8 mouse cellular contexts compared by ENCODE assay signal in genomic region chr7:125638870-125639386, GRCm38 (mm10). TPM values are rescaled to one million over a fixed set of nuclear protein-coding genes. Genes with fewer than 3 reads are reported as not detected.
DNase-seq lines count a peak whose midpoint lies in the region; ATAC-seq and TF ChIP-seq lines count a peak whose summit lies in the region.

No protein-coding gene starts in this region.

- H3K36me3 ChIP-seq in heart, adult 2 months (ENCODE audit: control insufficient read depth, insufficient read depth, low read length) = no peaks in the 10 kb centered on the region
- H3K36me3 ChIP-seq in midbrain, embryonic 13.5 days = peaks cover 43% of the 10 kb centered on the region

- no peaks in the 10 kb centered on the region for H3K79me2 ChIP-seq in heart, adult 2 months (replicated peaks; ENCODE audit: control insufficient read depth, insufficient read depth, low read length)

- no peak overlapping the region for H3K9ac ChIP-seq in heart, adult 2 months (ENCODE audit: low read depth, low read length)
- peak overlapping the region; percentile 51 for H3K9ac ChIP-seq in midbrain, embryonic 13.5 days (replicated peaks)

- no peaks in the 10 kb centered on the region for H3K4me1 ChIP-seq in heart, adult 2 months (ENCODE audit: control insufficient read depth, insufficient read depth, low read length)
- peaks cover 18% of the 10 kb centered on the region for H3K4me1 ChIP-seq in midbrain, embryonic 13.5 days (replicated peaks)

- peak; percentile 66 to 73 for DNase-seq in heart, adult 2 months
- no peak for DNase-seq in heart, adult 8-10 months (ENCODE audit: low spot score)
- DNase-seq in cerebellum, postnatal 14 days = peak; percentile 86 to 87
- DNase-seq in frontal cortex, postnatal 25 days (ENCODE audit: low spot score in 2 of 2) = peak; percentile 63 to 65
- peak; percentile 63 for DNase-seq in kidney, adult 18-20 months
- peak; percentile 77 for DNase-seq in left cerebral cortex, postnatal 4 days
- DNase-seq in spleen, adult 18-20 months = peak; percentile 75 to 87

- no peak overlapping the region for H3K27ac ChIP-seq in heart, adult 2 months
- peak overlapping the region; percentile 80 for H3K27ac ChIP-seq in midbrain, embryonic 13.5 days

- no peaks in the 10 kb centered on the region for H3K9me3 ChIP-seq in midbrain, embryonic 13.5 days

- no peaks in the 10 kb centered on the region for H3K27me3 ChIP-seq in heart, adult 2 months (ENCODE audit: control insufficient read depth, insufficient read depth, low read length)
- no peaks in the 10 kb centered on the region for H3K27me3 ChIP-seq in midbrain, embryonic 13.5 days

- TF ChIP-seq CTCF in heart, adult 2 months (IDR thresholded peaks at IDR 0.05) = peak; percentile 83

- intact Hi-C loops in heart, adult 2 months (cut with DNase I) = loop anchor here (1.0 to 5.0 kb wide), 3 partner anchors 57 to 219 kb away; no protein-coding TSS in a partner anchor
- intact Hi-C loops in left cerebral cortex, postnatal 4 days (cut with DNase I) = loop anchor here (5.0 kb wide), 1 partner anchor 167 kb away; no protein-coding TSS in a partner anchor

- no peak overlapping the region for H3K4me3 ChIP-seq in heart, adult 2 months
- H3K4me3 ChIP-seq in midbrain, embryonic 13.5 days (replicated peaks) = no peak overlapping the region

- TF ChIP-seq EP300 in heart, adult 2 months (IDR thresholded peaks at IDR 0.05; ENCODE audit: insufficient read depth, low read depth, low read length) = no peak

- no peak overlapping the region for H3K4me2 ChIP-seq in midbrain, embryonic 13.5 days (replicated peaks)

- 45% methylated on average over 9 of the region's 9 CpGs for whole genome bisulfite sequencing in heart, adult 2 months
- 37% methylated on average over 9 of the region's 9 CpGs for WGBS in midbrain, embryonic 13.5 days

- peak; percentile 73 for ATAC-seq in midbrain, embryonic 13.5 days

- TF ChIP-seq POLR2A in heart, adult 2 months (IDR thresholded peaks at IDR 0.05; ENCODE audit: insufficient read depth, low read depth, low read length) = no peak

RNA-seq across cellular contexts. Expression of gene Il21r, which starts 35.7 kb away (rescaled TPM):
- total RNA-seq in heart, adult 2 months (2021) = under 1 TPM; 0.48 to 0.60 TPM
- polyA plus RNA-seq in heart, adult 2 months (2012; rRNA removed) = 1.8 and 2.3 TPM in 2 replicates
- under 1 TPM; 0.19 to 0.69 (median 0.33) TPM for total RNA-seq in heart, adult 8-10 months (2022)
- under 1 TPM; 0.54 to 0.66 TPM for total RNA-seq in left cerebral cortex, postnatal 4 days (2021)
- polyA plus RNA-seq in midbrain, embryonic 13.5 days (2015; fragmentation: Nextera tagmentation; extraction: Ambion mirVana) = 0.31 and 0.48 TPM in 2 replicates
